Mouse (Mus musculus): ENCODE measurements at regions not wholly inside any gene's neighbourhood (a gene's known extent, or its start where the extent isn't known, plus 50 kb on each side); places are given as distances from the start of the nearest gene placed in this dataset.

GRCm38 (mm10) chr9:120874416-120874976, 54.5 kb upstream of the Ctnnb1 start:
- Histone ChIP-seq H3K9me3 (peaks cover 22% of the 10 kb centered on the region), H3K4me3 (replicated peaks) (no peak overlapping the region), H3K36me3 (replicated peaks; ENCODE audit: low read length) (no peaks in the 10 kb centered on the region), H3K4me1 (no peaks in the 10 kb centered on the region), H3K27me3 (replicated peaks) (peaks cover 24% of the 10 kb centered on the region)
- TF ChIP-seq GATA1 (IDR thresholded peaks at IDR 0.05; ENCODE audit: borderline replicate concordance, low read length), result no peak
- no peak for TF ChIP-seq FLI1 (IDR thresholded peaks at IDR 0.05; ENCODE audit: low read length)

- Histone ChIP-seq H3K4me3 (replicated peaks) (no peak overlapping the region), H3K27me3 (replicated peaks) (peaks cover 13% of the 10 kb centered on the region)
Observed at GRCm38 (mm10) chr9:120877101-120877500, 51.9 kb upstream of the Ctnnb1 start.

More at GRCm38 (mm10) chr9:120877101-120877500, 51.9 kb upstream of the Ctnnb1 start:
- no peaks in the 10 kb centered on the region for H3K36me3 ChIP-seq (replicated peaks; ENCODE audit: low read length)
- peaks cover 5% of the 10 kb centered on the region for H3K4me1 ChIP-seq
- no peak for TF ChIP-seq FLI1 (IDR thresholded peaks at IDR 0.05; ENCODE audit: low read length)
- peaks cover 27% of the 10 kb centered on the region for H3K9me3 ChIP-seq

Measured in megakaryocyte, embryonic 14.5 days (primary cell).